Mouse (Mus musculus) spleen, postnatal 4 days (tissue): ENCODE measurements around the gene Smim15.

Source experiments
- DNase-seq, 2 experiments: peaks; one replicate each; pipeline ENCODE4 v3.0.0; 2022; ENCODE audit warnings: low spot score in 2 of 2

The Smim15 gene

GRCm38 (mm10) chr13:108044222-108044941, at the start of gene Smim15:
TSS of gene Smim15 (plus strand) at chr13:108044446.
- peak; percentile 85 to 93 for DNase-seq

- no peak for DNase-seq
These were observed 49.0 kb upstream of the Smim15 start for GRCm38 (mm10) chr13:107995211-107995610.

GRCm38 (mm10) chr13:107996301-107996700, 47.9 kb upstream of the Smim15 start:
- no peak for DNase-seq

- DNase-seq = no peak
These were observed 36.4 kb upstream of the Smim15 start for GRCm38 (mm10) chr13:108007861-108008260.

- DNase-seq = no peak
These were observed 31.1 kb upstream of the Smim15 start for GRCm38 (mm10) chr13:108013110-108013509.

- no peak for DNase-seq
These were observed 30.4 kb upstream of the Smim15 start for GRCm38 (mm10) chr13:108013839-108014238.

- DNase-seq = no peak
These were observed 29.1 kb upstream of the Smim15 start for GRCm38 (mm10) chr13:108015166-108015565.

- DNase-seq = no peak
These were observed 26.9 kb upstream of the Smim15 start for GRCm38 (mm10) chr13:108017349-108017748.

GRCm38 (mm10) chr13:108025802-108026201, 18.4 kb upstream of the Smim15 start:
- no peak for DNase-seq

- no peak for DNase-seq
These were observed 11.5 kb upstream of the Smim15 start for GRCm38 (mm10) chr13:108032789-108033188.

- no peak for DNase-seq
These were observed 4.9 kb upstream of the Smim15 start for GRCm38 (mm10) chr13:108039375-108039774.

- no peak for DNase-seq
These were observed 4.3 kb upstream of the Smim15 start for GRCm38 (mm10) chr13:108039902-108040301.

GRCm38 (mm10) chr13:108040451-108040850, 3.8 kb upstream of the Smim15 start:
- no peak for DNase-seq

- DNase-seq = peak; percentile 63 to 79
These were observed 2.9 kb upstream of the Smim15 start for GRCm38 (mm10) chr13:108041358-108041757.

GRCm38 (mm10) chr13:108043431-108044221, 620 bp upstream of the Smim15 start:
- no peak for DNase-seq

- no peak for DNase-seq
These were observed 1.4 kb downstream of the Smim15 start for GRCm38 (mm10) chr13:108045646-108046045.

GRCm38 (mm10) chr13:108046071-108046470, 1.8 kb downstream of the Smim15 start:
- DNase-seq = no peak

GRCm38 (mm10) chr13:108046891-108047290, 2.6 kb downstream of the Smim15 start:
- no peak for DNase-seq

- DNase-seq = no peak
These were observed 3.1 kb downstream of the Smim15 start for GRCm38 (mm10) chr13:108047364-108047763.

GRCm38 (mm10) chr13:108056896-108057295, 12.7 kb downstream of the Smim15 start:
- DNase-seq = no peak

GRCm38 (mm10) chr13:108060286-108060885, 16.1 kb downstream of the Smim15 start:
- no peak for DNase-seq

GRCm38 (mm10) chr13:108060936-108061578, 16.8 kb downstream of the Smim15 start:
- no peak for DNase-seq
